9 mouse cellular contexts compared by ENCODE assay signal in the genomic region with DNA sequence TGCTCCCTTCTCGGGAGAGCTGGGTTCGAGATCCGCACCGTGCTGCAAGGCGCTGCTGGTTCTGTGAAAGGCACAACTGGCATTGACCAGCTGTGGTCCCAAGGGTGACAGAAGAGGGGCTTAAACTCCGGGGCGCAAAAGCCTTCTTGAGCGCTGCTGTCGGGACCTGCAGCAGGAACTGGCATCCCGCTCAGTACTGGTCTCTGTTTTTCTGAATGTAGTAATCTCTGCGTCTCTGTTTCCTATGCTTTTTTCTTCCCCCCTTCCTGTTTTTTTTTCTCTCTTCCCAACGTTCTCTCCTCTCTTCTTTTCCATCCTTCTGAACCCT. TPM values are rescaled to one million over a fixed set of nuclear protein-coding genes. Genes with fewer than 3 reads are reported as not detected.
DNase-seq lines count a peak whose midpoint lies in the region; ATAC-seq and TF ChIP-seq lines count a peak whose summit lies in the region.
"Had no signal": no experiment of that assay in that cellular context is flagged by ENCODE, and none has a peak within 500 bp of the region (broad histone marks: within the 10 kb centered on the region; RNA-seq: fewer than 3 reads in every experiment).

No protein-coding gene starts in this region.

- H3K27ac ChIP-seq in heart, embryonic 15.5 days: no peak overlapping the region
- no peak overlapping the region for H3K27ac ChIP-seq in ES-Bruce4 (ENCODE audit: insufficient read depth, low read length)
- peak overlapping the region; percentile 44; the same call in 1 of the 2 replicates for H3K27ac ChIP-seq in forebrain, embryonic 13.5 days
- H3K27ac ChIP-seq in limb, embryonic 14.5 days (replicated peaks; ENCODE audit: low read depth, low read length): no peak overlapping the region

- ATAC-seq in heart, embryonic 15.5 days (replicated peaks; ENCODE audit: insufficient number of reproducible peaks, insufficient read depth, low FRiP score, low read depth): no peak
- ATAC-seq in forebrain, embryonic 13.5 days: no peak
- no peak for ATAC-seq in limb, embryonic 14.5 days (ENCODE audit: low FRiP score, low read depth)

- H3K9me3 ChIP-seq in heart, embryonic 15.5 days (replicated peaks): no peaks in the 10 kb centered on the region
- H3K9me3 ChIP-seq in ES-Bruce4 (replicated peaks; ENCODE audit: control insufficient read depth, insufficient read depth, low read length, poor library complexity, severe bottlenecking): peaks cover 1% of the 10 kb centered on the region
- H3K9me3 ChIP-seq in forebrain, embryonic 13.5 days (replicated peaks): no peaks in the 10 kb centered on the region
- H3K9me3 ChIP-seq in limb, embryonic 14.5 days (ENCODE audit: control insufficient read depth, low read length): no peaks in the 10 kb centered on the region

- H3K27me3 ChIP-seq in heart, embryonic 15.5 days: peaks cover 39% of the 10 kb centered on the region
- H3K27me3 ChIP-seq in ES-Bruce4 (ENCODE audit: control insufficient read depth, insufficient read depth, low read length, poor library complexity, severe bottlenecking): peaks cover 4% of the 10 kb centered on the region; the same call in 1 of the 2 replicates
- peaks cover 30% of the 10 kb centered on the region for H3K27me3 ChIP-seq in forebrain, embryonic 13.5 days
- H3K27me3 ChIP-seq in limb, embryonic 14.5 days (ENCODE audit: control insufficient read depth, insufficient read depth, low read length): peaks cover 38% of the 10 kb centered on the region

- peaks cover 13% of the 10 kb centered on the region for H3K4me1 ChIP-seq in heart, embryonic 15.5 days (replicated peaks)
- H3K4me1 ChIP-seq in ES-Bruce4 (ENCODE audit: control insufficient read depth, insufficient read depth, low read length): no peaks in the 10 kb centered on the region
- H3K4me1 ChIP-seq in forebrain, embryonic 13.5 days: peaks cover 14% of the 10 kb centered on the region
- peaks cover 4% of the 10 kb centered on the region; the same call in 1 of the 2 replicates for H3K4me1 ChIP-seq in limb, embryonic 14.5 days (ENCODE audit: control insufficient read depth, insufficient read depth, low read length)

- DNase-seq in heart, postnatal 4 days: no peak
- no peak for DNase-seq in limb, embryonic 14.5 days (ENCODE audit: low spot score)
- no peak for DNase-seq in B cell, adult 2 months
- no peak for DNase-seq in layer of hippocampus, postnatal 10 days (ENCODE audit: low spot score in 2 of 2)
- no peak for DNase-seq in c-Kit-positive CD71-positive TER-119-positive erythroid progenitor cells, embryonic 14.5 days (ENCODE audit: low spot score)
- DNase-seq: adrenal gland, postnatal 25 days had no signal

- TF ChIP-seq POLR2A in ES-Bruce4 (IDR thresholded peaks at IDR 0.05; ENCODE audit: insufficient read depth, low read length): no peak
- no peak for TF ChIP-seq POLR2A in limb, embryonic 14.5 days (IDR thresholded peaks at IDR 0.05; ENCODE audit: borderline replicate concordance, extremely low read depth, insufficient read depth, insufficient read length)

- 4% methylated on average over 12 of the region's 12 CpGs for WGBS in heart, embryonic 15.5 days
- WGBS in forebrain, embryonic 13.5 days: 1% methylated on average over 12 of the region's 12 CpGs
- 3% methylated on average over 12 of the region's 12 CpGs for WGBS in limb, embryonic 14.5 days

- peak overlapping the region; percentile 65 for H3K4me2 ChIP-seq in heart, embryonic 15.5 days
- peak overlapping the region; percentile 82 for H3K4me2 ChIP-seq in forebrain, embryonic 13.5 days
- H3K4me2 ChIP-seq in limb, embryonic 14.5 days (replicated peaks; ENCODE audit: low read depth, low read length, severe bottlenecking): peak overlapping the region; percentile 54

- H3K9ac ChIP-seq in heart, embryonic 15.5 days: 0 out of 2 replicates have a peak overlapping the region, but pooled peaks have one; percentile 4
- no peak overlapping the region for H3K9ac ChIP-seq in ES-Bruce4 (ENCODE audit: low read depth, poor library complexity, severe bottlenecking)
- peak overlapping the region; percentile 64 for H3K9ac ChIP-seq in forebrain, embryonic 13.5 days
- H3K9ac ChIP-seq in limb, embryonic 14.5 days (ENCODE audit: low read depth, low read length, severe bottlenecking): peak overlapping the region; percentile 36; the same call in 1 of the 2 replicates

- no peak for TF ChIP-seq CTCF in ES-Bruce4 (IDR thresholded peaks at IDR 0.05; ENCODE audit: low read depth, low read length)

- no peaks in the 10 kb centered on the region for H3K36me3 ChIP-seq in heart, embryonic 15.5 days
- no peaks in the 10 kb centered on the region for H3K36me3 ChIP-seq in ES-Bruce4 (ENCODE audit: control insufficient read depth, insufficient read depth, low read length, poor library complexity, severe bottlenecking)
- no peaks in the 10 kb centered on the region for H3K36me3 ChIP-seq in forebrain, embryonic 13.5 days (ENCODE audit: poor library complexity, severe bottlenecking)
- no peaks in the 10 kb centered on the region for H3K36me3 ChIP-seq in limb, embryonic 14.5 days (ENCODE audit: control insufficient read depth, insufficient read depth, low read length)

- H3K4me3 ChIP-seq in heart, embryonic 15.5 days: peak overlapping the region; percentile 37
- peak overlapping the region; percentile 71 for H3K4me3 ChIP-seq in ES-Bruce4 (ENCODE audit: low read depth, low read length)
- H3K4me3 ChIP-seq in forebrain, embryonic 13.5 days: peak overlapping the region; percentile 47
- peak overlapping the region; percentile 36 for H3K4me3 ChIP-seq in limb, embryonic 14.5 days (replicated peaks; ENCODE audit: low read length)

- TF ChIP-seq EP300 in ES-Bruce4 (IDR thresholded peaks at IDR 0.05; ENCODE audit: insufficient read depth, low read depth, low read length): no peak

RNA-seq across cellular contexts. Expression of gene Opcml, which starts 1.0 kb away (rescaled TPM):
- 1.7 and 3.3 TPM in 2 replicates for polyA plus RNA-seq in heart, embryonic 15.5 days (2015; fragmentation: Nextera tagmentation; extraction: Ambion mirVana)
- under 1 TPM; 0.72 to 0.83 TPM for total RNA-seq in heart, postnatal 4 days (2021)
- not detected in 2 replicates for polyA plus RNA-seq in ES-Bruce4 (2011; ENCODE audit: insufficient read depth, insufficient read length, low read depth, missing spikeins)
- 14.1 and 15.9 TPM in 2 replicates for polyA plus RNA-seq in forebrain, embryonic 13.5 days (2015; fragmentation: Nextera tagmentation; extraction: Ambion mirVana)
- 3.0 and 3.7 TPM in 2 replicates for polyA plus RNA-seq in limb, embryonic 14.5 days (2012; rRNA removed)
- polyA plus RNA-seq in limb, embryonic 14.5 days (2014; fragmentation: Nextera tagmentation; extraction: Ambion mirVana): 5.5 and 5.6 TPM in 2 replicates
- 100 to 1,000 TPM; 363 to 385 TPM for total RNA-seq in layer of hippocampus, postnatal 10 days (2021)
